Mouse (Mus musculus) intestine, postnatal 0 days (tissue): ENCODE data around the gene Brd1. TPM values are rescaled to one million over a fixed set of nuclear protein-coding genes. Genes with fewer than 3 reads are reported as not detected.

Source experiments
- ATAC-seq: fragments of 200-750 bp; cut with Nextera tagmentation; 2 replicates; pipeline ENCODE4 v1.8.0; 2017; ENCODE audit warnings: mild to moderate bottlenecking, moderate TSS enrichment, moderate library complexity
- H3K27ac ChIP-seq: fragments of 300-500 bp; sonication (generic); 2 replicates; pipeline ENCODE4 v1.5.1; 2014; ENCODE audit warnings: mild to moderate bottlenecking, low read depth, low read length, moderate library complexity
- H3K27me3 ChIP-seq: fragments of 300-500 bp; sonication (generic); replicated peaks from 2 replicates; pipeline ENCODE4 v1.6.1; 2014; ENCODE audit warnings: low read length, mixed read lengths; ENCODE audit not compliant: control insufficient read depth, insufficient read depth
- H3K36me3 ChIP-seq: fragments of 300-500 bp; sonication (generic); 2 replicates; pipeline ENCODE4 v1.6.1; 2014; ENCODE audit warnings: mild to moderate bottlenecking, moderate library complexity; ENCODE audit not compliant: control insufficient read depth, insufficient read depth
- H3K4me1 ChIP-seq: fragments of 300-500 bp; sonication (generic); replicated peaks from 2 replicates; pipeline ENCODE4 v1.6.1; 2014; ENCODE audit warnings: antibody characterized with exemption, low read length, mixed read lengths; ENCODE audit not compliant: control insufficient read depth, insufficient read depth
- H3K4me2 ChIP-seq: fragments of 300-500 bp; sonication (generic); replicated peaks from 2 replicates; pipeline ENCODE4 v1.6.1; 2014; ENCODE audit warnings: low read depth, mild to moderate bottlenecking, moderate library complexity
- H3K4me3 ChIP-seq: fragments of 300-500 bp; sonication (generic); 2 replicates; pipeline ENCODE4 v1.5.1; 2014; ENCODE audit warnings: low read depth, low read length
- H3K9ac ChIP-seq: fragments of 300-500 bp; sonication (generic); 2 replicates; pipeline ENCODE4 v1.6.1; 2014; ENCODE audit warnings: mild to moderate bottlenecking, low read depth, low read length
- H3K9me3 ChIP-seq: fragments of 300-500 bp; sonication (generic); 2 replicates; pipeline ENCODE4 v1.6.1; 2016; ENCODE audit warnings: mixed run types; ENCODE audit not compliant: control insufficient read depth
- CTCF ChIP-seq: sonication (generic); IDR thresholded peaks from 2 replicates; pipeline ENCODE4 v1.5.1; 2016; ENCODE audit warnings: low read depth, mild to moderate bottlenecking, control low read depth, antibody characterized with exemption, moderate library complexity
- WGBS: fragments of 180-500 bp; shearing (Covaris S2); extraction: QIAGEN DNeasy Blood & Tissue Kit; methylation state at CpG from one replicate; pipeline ENCODE4 v1.1.7; 2014; 5-methylcytosine and 5-hydroxymethylcytosine counted together
- polyA plus RNA-seq: library from polyadenylated mRNA; unstranded; fragments of >200 nt; fragmentation: Nextera tagmentation; extraction: Ambion mirVana; gene quantifications from 2 replicates; pipeline ENCODE4 v1.2.1, GENCODE M21; 2015

Gene Brd1
- polyA plus RNA-seq, 1 experiment from 2014 or later = 11.4 TPM

DNA sequence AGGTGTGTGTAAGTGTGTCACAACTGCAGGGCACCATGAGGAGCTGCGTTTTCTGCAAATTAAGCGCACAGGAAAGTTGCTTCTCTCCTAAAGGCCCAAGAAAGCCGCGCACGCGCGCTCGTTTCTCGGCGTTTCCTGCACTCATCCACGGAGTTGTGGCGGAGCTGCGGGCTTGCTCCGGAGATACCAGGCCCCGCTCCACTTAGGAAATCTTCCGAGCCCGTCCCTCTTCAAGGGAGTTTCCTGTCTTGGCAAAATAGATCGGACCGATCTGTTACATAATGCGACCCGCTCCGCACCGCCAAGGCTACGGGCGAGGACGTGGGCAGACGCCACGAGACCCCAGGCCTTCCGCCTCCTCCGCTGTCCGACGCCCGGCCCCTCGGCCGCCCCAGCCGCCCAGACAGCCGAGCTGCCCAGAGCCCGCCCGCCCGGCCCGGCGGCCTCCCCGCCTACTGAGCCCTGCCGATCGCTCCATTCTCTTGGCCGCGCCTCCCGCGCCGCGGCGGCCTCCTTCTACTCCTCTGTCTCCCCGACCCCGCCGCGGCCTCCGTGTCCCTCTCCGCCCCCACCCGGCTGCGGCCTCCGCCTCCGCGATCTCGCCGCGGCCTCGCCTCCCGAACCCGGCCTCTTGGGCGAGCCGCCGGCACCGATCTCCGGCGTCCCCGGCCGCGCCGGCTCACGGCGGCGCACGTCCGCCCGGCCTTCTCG lies 837 bp downstream of the Brd1 start:
- ATAC-seq = peak; percentile 35

DNA sequence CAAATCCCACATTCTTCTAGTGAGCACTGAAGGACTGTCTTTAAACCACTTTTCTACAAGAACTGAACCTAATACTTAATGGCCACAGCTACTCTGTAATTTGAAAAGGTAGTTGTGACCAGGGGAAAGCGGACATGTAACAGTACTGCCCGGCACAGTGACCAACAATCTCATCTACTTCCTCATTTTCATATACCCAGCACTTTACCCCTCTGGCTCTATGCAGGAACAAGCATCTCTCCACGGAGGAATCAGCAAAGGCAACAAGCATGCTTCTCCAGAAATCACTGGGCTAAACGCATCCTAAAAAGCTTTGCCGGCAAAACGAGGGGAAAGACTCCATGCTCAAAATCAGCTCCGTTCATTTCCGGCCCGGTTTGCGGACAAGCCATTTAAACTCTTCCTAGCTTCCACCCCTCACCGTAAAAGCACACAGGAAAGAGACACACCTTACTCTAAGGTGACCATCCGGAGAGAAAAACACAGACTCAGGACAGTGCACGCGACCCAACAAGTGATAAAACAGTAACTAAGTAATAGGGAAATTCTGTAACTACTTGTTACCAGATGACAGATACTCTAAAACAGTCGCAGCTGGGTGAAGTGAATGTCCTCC lies 1.5 kb downstream of the Brd1 start:
- ATAC-seq = peak; percentile 11; the same call in 1 of the 2 replicates
- Histone ChIP-seq H3K36me3 (peaks cover 23% of the 10 kb centered on the region), H3K4me3 (peak overlapping the region; percentile 99), H3K9me3 (no peaks in the 10 kb centered on the region), H3K27ac (peak overlapping the region; percentile 95), H3K4me1 (peaks cover 8% of the 10 kb centered on the region), H3K9ac (peak overlapping the region; percentile 99), H3K4me2 (peak overlapping the region; percentile 71), H3K27me3 (no peaks in the 10 kb centered on the region)
- no peak for TF ChIP-seq CTCF
- 8% methylated on average over 15 of the region's 15 CpGs for WGBS

More for the DNA sequence above, 837 bp downstream of the Brd1 start:
- peak overlapping the region; percentile 71 for H3K4me2 ChIP-seq
- peaks cover 20% of the 10 kb centered on the region for H3K36me3 ChIP-seq
- H3K27me3 ChIP-seq = no peaks in the 10 kb centered on the region
- TF ChIP-seq CTCF = no peak
- H3K27ac ChIP-seq = peak overlapping the region; percentile 95
- peak overlapping the region; percentile 99 for H3K9ac ChIP-seq
- H3K4me3 ChIP-seq = peak overlapping the region; percentile 99
- H3K4me1 ChIP-seq = peaks cover 8% of the 10 kb centered on the region
- no peaks in the 10 kb centered on the region for H3K9me3 ChIP-seq
- under 1% methylated on average over 50 of the region's 86 CpGs for WGBS

DNA sequence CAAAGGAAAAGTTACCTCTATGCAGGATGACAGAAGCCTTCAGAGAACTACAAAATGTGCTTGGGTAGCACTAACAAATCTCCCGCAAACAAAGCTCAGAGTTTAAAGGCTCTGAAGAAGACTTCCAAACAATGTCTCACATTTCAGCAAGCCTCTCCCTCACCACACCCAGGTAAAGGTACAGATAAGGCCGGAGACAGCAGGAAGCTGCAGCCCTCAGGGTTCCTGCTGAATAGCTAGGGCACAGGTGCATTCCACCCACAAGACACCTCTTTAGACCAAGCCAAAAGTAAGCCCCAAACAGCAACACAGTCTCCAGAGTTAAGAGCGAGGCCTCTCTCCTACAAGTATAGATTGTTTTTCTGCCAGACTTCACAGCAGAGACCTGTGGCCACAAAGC lies 3.3 kb downstream of the Brd1 start:
- Histone ChIP-seq H3K36me3 (peaks cover 34% of the 10 kb centered on the region), H3K4me2 (peak overlapping the region; percentile 71), H3K4me3 (no peak overlapping the region), H3K9me3 (no peaks in the 10 kb centered on the region), H3K27ac (peak overlapping the region; percentile 66), H3K27me3 (no peaks in the 10 kb centered on the region), H3K9ac (no peak overlapping the region), H3K4me1 (peaks cover 8% of the 10 kb centered on the region)
- TF ChIP-seq CTCF = no peak
- WGBS = 34% methylated on average over 3 of the region's 3 CpGs
- no peak for ATAC-seq

DNA sequence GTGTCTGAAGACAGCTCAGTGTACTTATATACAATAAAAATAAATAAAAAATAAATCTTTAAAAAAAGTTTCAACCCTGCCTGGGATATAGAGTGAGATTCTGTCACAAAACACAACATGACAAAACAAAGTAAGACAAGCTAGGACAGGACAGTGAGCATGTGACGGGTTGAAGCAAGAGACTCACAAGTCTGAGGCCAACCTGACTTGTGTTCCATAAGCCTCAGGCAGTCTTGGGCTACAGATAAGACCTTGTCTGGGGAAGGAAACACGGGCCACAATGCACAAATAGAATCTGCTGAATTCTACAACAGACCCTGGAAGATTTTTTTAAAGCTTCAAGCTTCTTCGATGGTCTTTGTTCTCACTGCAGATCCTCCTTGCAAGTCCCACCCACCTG lies 6.8 kb downstream of the Brd1 start:
- Histone ChIP-seq H3K4me3 (no peak overlapping the region), H3K9ac (no peak overlapping the region), H3K4me2 (no peak overlapping the region), H3K27me3 (no peaks in the 10 kb centered on the region), H3K36me3 (peaks cover 56% of the 10 kb centered on the region), H3K4me1 (peaks cover 3% of the 10 kb centered on the region; the same call in 1 of the 2 replicates), H3K27ac (no peak overlapping the region), H3K9me3 (no peaks in the 10 kb centered on the region)
- ATAC-seq = no peak
- TF ChIP-seq CTCF = no peak
- WGBS = 73% methylated on average over 3 of the region's 3 CpGs

DNA sequence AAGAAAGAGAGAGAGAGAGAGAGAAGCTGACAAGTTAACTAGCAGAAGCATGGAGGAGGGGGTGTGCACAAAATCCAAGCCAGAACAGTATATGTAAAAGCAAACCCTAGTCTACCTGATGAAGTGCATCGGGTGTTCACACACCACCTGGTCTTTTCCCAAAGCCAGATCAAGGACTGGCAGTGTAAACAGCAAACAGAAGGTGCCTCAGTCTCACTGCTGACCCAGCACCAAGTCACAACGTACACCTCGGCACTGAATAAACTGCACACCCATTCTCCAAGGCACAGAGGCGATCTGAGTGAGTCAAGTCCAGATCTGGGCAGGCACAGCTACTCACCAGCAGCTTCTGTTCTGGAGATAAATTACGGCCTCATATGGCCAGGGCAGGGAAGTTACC lies 9.0 kb downstream of the Brd1 start:
- no peak overlapping the region for H3K4me3 ChIP-seq
- peaks cover 64% of the 10 kb centered on the region for H3K36me3 ChIP-seq
- no peaks in the 10 kb centered on the region for H3K4me1 ChIP-seq
- ATAC-seq = no peak
- H3K27me3 ChIP-seq = no peaks in the 10 kb centered on the region
- no peak overlapping the region for H3K27ac ChIP-seq
- no peak overlapping the region for H3K4me2 ChIP-seq
- H3K9me3 ChIP-seq = no peaks in the 10 kb centered on the region
- no peak for TF ChIP-seq CTCF
- 72% methylated on average over 5 of the region's 5 CpGs for WGBS
- no peak overlapping the region for H3K9ac ChIP-seq

DNA sequence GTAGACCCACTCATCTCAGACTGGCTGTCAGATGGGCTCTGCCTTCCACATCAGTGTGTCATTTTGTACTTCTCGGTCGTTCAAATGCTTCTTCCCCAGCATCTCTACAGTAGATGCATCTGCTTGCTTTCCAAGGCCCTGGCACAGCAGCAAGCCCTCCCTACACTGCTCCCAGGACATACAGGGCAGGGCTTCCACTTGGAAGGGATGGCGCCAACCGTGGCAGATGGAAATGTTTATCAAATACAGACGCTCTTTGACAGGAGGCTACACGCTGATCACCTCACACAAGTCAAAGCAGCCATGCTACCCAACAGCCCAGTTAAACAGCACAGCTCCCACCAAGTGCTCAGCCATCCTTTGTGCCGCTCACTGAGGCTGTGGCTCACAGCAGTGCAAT lies 9.7 kb downstream of the Brd1 start:
- Histone ChIP-seq H3K4me3 (no peak overlapping the region), H3K27me3 (no peaks in the 10 kb centered on the region), H3K36me3 (peaks cover 64% of the 10 kb centered on the region), H3K4me2 (no peak overlapping the region), H3K27ac (no peak overlapping the region), H3K4me1 (no peaks in the 10 kb centered on the region), H3K9me3 (no peaks in the 10 kb centered on the region), H3K9ac (no peak overlapping the region)
- ATAC-seq = no peak
- no peak for TF ChIP-seq CTCF
- 73% methylated on average over 7 of the region's 7 CpGs for WGBS
